Mouse (Mus musculus) liver, embryonic 14.5 days (tissue): ENCODE measurements at regions not wholly inside any gene's neighbourhood (a gene's known extent, or its start where the extent isn't known, plus 50 kb on each side); places are given as distances from the start of the nearest gene placed in this dataset.

Source experiments
- CTCF ChIP-seq: IDR thresholded peaks from 2 replicates; pipeline ENCODE4 v1.5.1; 2016; ENCODE audit warnings: antibody characterized with exemption, low read depth, control low read depth
- EP300 ChIP-seq: IDR thresholded peaks from 2 replicates; pipeline ENCODE4 v1.6.1; 2016; ENCODE audit warnings: antibody characterized with exemption, low read depth

DNA sequence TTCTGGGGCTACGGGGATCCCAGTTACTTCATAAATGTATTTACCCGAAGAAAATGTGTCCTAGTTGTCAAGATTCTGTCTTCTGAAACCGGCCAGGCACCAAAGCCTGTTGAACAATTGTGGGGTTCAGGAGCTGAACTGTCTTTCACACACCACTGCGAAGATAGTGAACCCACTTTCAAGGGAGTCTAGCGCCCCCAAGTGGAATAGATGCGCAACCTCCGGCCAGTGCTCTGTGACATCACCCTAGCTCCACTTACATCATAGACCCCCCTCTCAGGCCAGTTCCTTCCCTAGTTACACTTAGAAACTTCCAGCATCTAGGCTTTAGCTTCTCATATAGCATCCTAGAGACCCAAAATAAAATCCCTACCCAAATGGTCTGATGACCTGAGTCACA, 318.1 kb downstream of the Tmem132b start:
- no peak for TF ChIP-seq CTCF
- TF ChIP-seq EP300 = no peak
